Mouse (Mus musculus) limb, embryonic 11.5 days (tissue): ENCODE data around the gene Olfr566. TPM values are rescaled to one million over a fixed set of nuclear protein-coding genes. Genes with fewer than 3 reads are reported as not detected.

Experiments used
- ATAC-seq: fragments of 200-750 bp; cut with Nextera tagmentation; 2 replicates; pipeline ENCODE4 v1.8.0; 2017; ENCODE audit warnings: low read depth; ENCODE audit not compliant: insufficient number of reproducible peaks, low FRiP score, low TSS enrichment
- DNase-seq: peaks from one replicate; pipeline ENCODE4 v3.0.0-alpha.2; 2015; ENCODE audit warnings: low spot score
- H3K27ac ChIP-seq: fragments of 300-500 bp; sonication (generic); replicated peaks from 2 replicates; pipeline ENCODE4 v1.5.1; 2014; ENCODE audit warnings: low read depth, mild to moderate bottlenecking, low read length
- H3K27me3 ChIP-seq: fragments of 300-500 bp; sonication (generic); 2 replicates; pipeline ENCODE4 v1.6.1; 2014; ENCODE audit warnings: mild to moderate bottlenecking, low read length, mixed read lengths; ENCODE audit not compliant: control insufficient read depth, insufficient read depth
- H3K36me3 ChIP-seq: fragments of 300-500 bp; sonication (generic); 2 replicates; pipeline ENCODE4 v1.6.1; 2014; ENCODE audit warnings: mild to moderate bottlenecking, low read length, moderate library complexity, mixed read lengths; ENCODE audit not compliant: control insufficient read depth, insufficient read depth
- H3K4me1 ChIP-seq: fragments of 300-500 bp; sonication (generic); 2 replicates; pipeline ENCODE4 v1.6.1; 2014; ENCODE audit warnings: low read length, mixed read lengths; ENCODE audit not compliant: control insufficient read depth, insufficient read depth
- H3K4me2 ChIP-seq: fragments of 300-500 bp; sonication (generic); 2 replicates; pipeline ENCODE4 v1.6.1; 2014; ENCODE audit warnings: low read depth, mild to moderate bottlenecking, moderate library complexity; ENCODE audit not compliant: severe bottlenecking
- H3K4me3 ChIP-seq: fragments of 300-500 bp; sonication (generic); 2 replicates; pipeline ENCODE4 v1.5.1; 2014; ENCODE audit warnings: low read depth, low read length
- H3K9ac ChIP-seq: fragments of 300-500 bp; sonication (generic); 2 replicates; pipeline ENCODE4 v1.6.1; 2014; ENCODE audit warnings: mild to moderate bottlenecking, low read length
- H3K9me3 ChIP-seq: fragments of 300-500 bp; sonication (generic); 2 replicates; pipeline ENCODE4 v1.6.1; 2016; ENCODE audit warnings: low read length; ENCODE audit not compliant: control insufficient read depth
- WGBS: fragments of 180-500 bp; shearing (Covaris S2); extraction: QIAGEN DNeasy Blood & Tissue Kit; methylation state at CpG from one replicate; pipeline ENCODE4 v1.1.7; 2014; 5-methylcytosine and 5-hydroxymethylcytosine counted together
- polyA plus RNA-seq: library from polyadenylated mRNA; unstranded; fragments of >200 nt; fragmentation: Nextera tagmentation; extraction: Ambion mirVana; gene quantifications from 2 replicates; pipeline ENCODE4 v1.2.1, GENCODE M21; 2014

Olfr566 gene
- polyA plus RNA-seq, result not detected in 2 replicates

- DNase-seq (no peak), ATAC-seq (no peak)
- WGBS, result 86% methylated on average over 1 of the region's 1 CpGs
- Histone ChIP-seq H3K4me3 (no peak within 1 kb of the TSS), H3K4me1 (no peaks in the 10 kb centered on the region), H3K9ac (no peak within 1 kb of the TSS), H3K4me2 (no peak within 1 kb of the TSS), H3K27ac (no peak within 1 kb of the TSS), H3K9me3 (no peaks in the 10 kb centered on the region), H3K27me3 (no peaks in the 10 kb centered on the region), H3K36me3 (no peaks in the 10 kb centered on the region)
Measured at GRCm38 (mm10) chr7:102858665-102859064, at the start of gene Olfr566. Gene Olfr566 (minus strand): TSS chr7:102858765.

GRCm38 (mm10) chr7:102890782-102891181 lies 32.2 kb upstream of the Olfr566 start, which contains the start of gene Olfr569:
Gene Olfr569 (minus strand): TSS chr7:102890882.
- DNase-seq, result no peak
- 77% methylated on average over 3 of the region's 3 CpGs for WGBS
- no peaks in the 10 kb centered on the region for H3K36me3 ChIP-seq

GRCm38 (mm10) chr7:102876822-102877221 lies 18.3 kb upstream of the Olfr566 start, which contains the start of gene Olfr568:
Gene Olfr568 (plus strand): TSS chr7:102877122.
- Histone ChIP-seq H3K9me3 (no peaks in the 10 kb centered on the region), H3K27me3 (no peaks in the 10 kb centered on the region), H3K36me3 (no peaks in the 10 kb centered on the region), H3K4me3 (no peak within 1 kb of the TSS), H3K27ac (no peak within 1 kb of the TSS), H3K4me2 (no peak within 1 kb of the TSS), H3K9ac (no peak within 1 kb of the TSS), H3K4me1 (no peaks in the 10 kb centered on the region)
- ATAC-seq, result no peak
- no peak for DNase-seq

More at GRCm38 (mm10) chr7:102890782-102891181, 32.2 kb upstream of the Olfr566 start, which contains the start of gene Olfr569:
- Histone ChIP-seq H3K4me3 (no peak within 1 kb of the TSS), H3K27me3 (no peaks in the 10 kb centered on the region), H3K9ac (no peak within 1 kb of the TSS), H3K4me1 (no peaks in the 10 kb centered on the region), H3K4me2 (no peak within 1 kb of the TSS), H3K27ac (no peak within 1 kb of the TSS), H3K9me3 (no peaks in the 10 kb centered on the region)
- no peak for ATAC-seq

- Histone ChIP-seq H3K36me3 (no peaks in the 10 kb centered on the region), H3K9me3 (no peaks in the 10 kb centered on the region), H3K9ac (no peak overlapping the region), H3K4me2 (no peak overlapping the region), H3K4me1 (no peaks in the 10 kb centered on the region), H3K27me3 (no peaks in the 10 kb centered on the region), H3K27ac (no peak overlapping the region), H3K4me3 (no peak overlapping the region)
- ATAC-seq (no peak), DNase-seq (no peak)
Measured at GRCm38 (mm10) chr7:102855807-102856206, 2.8 kb downstream of the Olfr566 start.

Other genes starting within 250 kb of the Olfr566 start
- not detected in 2 replicates for gene Olfr553, start 240.5 kb downstream of the Olfr566 start, polyA plus RNA-seq
- not detected in 2 replicates for gene Olfr554, start 220.3 kb downstream of the Olfr566 start, polyA plus RNA-seq
- gene Olfr555, start 199.9 kb downstream of the Olfr566 start, polyA plus RNA-seq, result not detected in 2 replicates
- not detected in 2 replicates for gene Olfr556, start 193.9 kb downstream of the Olfr566 start, polyA plus RNA-seq
- gene Trim68, start 171.4 kb downstream of the Olfr566 start, polyA plus RNA-seq, result 12.9 and 13.6 TPM in 2 replicates
- gene Olfr557, start 162.9 kb downstream of the Olfr566 start, polyA plus RNA-seq, result not detected in 2 replicates
- gene Olfr558, start 156.6 kb downstream of the Olfr566 start, polyA plus RNA-seq, result not detected in 2 replicates
- not detected in 2 replicates for gene Olfr33, start 139.7 kb downstream of the Olfr566 start, polyA plus RNA-seq
- gene Olfr559, start 131.3 kb downstream of the Olfr566 start, polyA plus RNA-seq, result not detected in 2 replicates
- gene Olfr560, start 99.4 kb downstream of the Olfr566 start, polyA plus RNA-seq, result not detected in 2 replicates
- not detected in 2 replicates for gene Olfr78, start 99.3 kb downstream of the Olfr566 start, polyA plus RNA-seq
- gene Olfr561, start 87.5 kb downstream of the Olfr566 start, polyA plus RNA-seq, result not detected in 2 replicates
- gene Olfr564, start 55.3 kb downstream of the Olfr566 start, polyA plus RNA-seq, result not detected in 2 replicates
- not detected in 2 replicates for gene Olfr568, start 18.4 kb upstream of the Olfr566 start, polyA plus RNA-seq
- gene Olfr569, start 32.1 kb upstream of the Olfr566 start, polyA plus RNA-seq, result not detected in 2 replicates
- not detected in 2 replicates for gene Olfr570, start 35.8 kb upstream of the Olfr566 start, polyA plus RNA-seq
- not detected in 2 replicates for gene Olfr571, start 58.8 kb upstream of the Olfr566 start, polyA plus RNA-seq
- not detected in 2 replicates for gene Olfr572, start 65.6 kb upstream of the Olfr566 start, polyA plus RNA-seq
- gene Olfr573-ps1, start 83.8 kb upstream of the Olfr566 start, polyA plus RNA-seq, result not detected in 2 replicates
- gene Olfr574, start 89.7 kb upstream of the Olfr566 start, polyA plus RNA-seq, result not detected in 2 replicates
- gene Olfr575, start 100.0 kb upstream of the Olfr566 start, polyA plus RNA-seq, result not detected in 2 replicates
- not detected in 2 replicates for gene Olfr576, start 103.9 kb upstream of the Olfr566 start, polyA plus RNA-seq
- not detected in 2 replicates for gene Olfr577, start 117.2 kb upstream of the Olfr566 start, polyA plus RNA-seq
- not detected in 2 replicates for gene Olfr578, start 130.6 kb upstream of the Olfr566 start, polyA plus RNA-seq
- not detected in 2 replicates for gene Olfr582, start 179.3 kb upstream of the Olfr566 start, polyA plus RNA-seq
- gene Olfr583, start 192.5 kb upstream of the Olfr566 start, polyA plus RNA-seq, result not detected in 2 replicates
- not detected in 2 replicates for gene Olfr584, start 223.1 kb upstream of the Olfr566 start, polyA plus RNA-seq
- gene Olfr585, start 239.0 kb upstream of the Olfr566 start, polyA plus RNA-seq, result not detected in 2 replicates